Comparison of ENCODE assay signal across 27 mouse cellular contexts in the genomic region with DNA sequence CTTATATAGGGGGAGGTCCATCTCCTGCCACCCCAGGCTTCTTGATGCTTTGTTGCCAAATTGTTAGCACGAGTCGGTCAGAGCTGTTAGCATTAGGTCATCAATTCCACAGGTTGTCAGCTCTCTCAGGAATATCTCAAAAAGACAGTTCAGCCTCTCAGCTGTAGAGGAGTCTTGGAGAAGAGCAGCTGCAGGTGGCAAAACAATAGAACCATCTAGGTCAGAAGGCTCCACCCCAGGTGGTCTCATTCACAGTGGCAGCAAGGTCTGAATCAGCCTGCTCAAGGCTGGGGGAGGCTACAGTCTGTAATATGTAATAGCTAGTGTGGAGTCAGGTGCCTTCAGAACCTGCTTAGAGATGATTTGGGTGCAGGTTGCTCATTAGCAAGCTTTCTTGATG. TPM values are rescaled to one million over a fixed set of nuclear protein-coding genes. Genes with fewer than 3 reads are reported as not detected.
DNase-seq lines count a peak whose midpoint lies in the region; TF ChIP-seq lines count a peak whose summit lies in the region.
"Had no signal": no experiment of that assay in that cellular context is flagged by ENCODE, and none has a peak within 500 bp of the region (broad histone marks: within the 10 kb centered on the region; RNA-seq: fewer than 3 reads in every experiment).

No protein-coding gene starts in this region.

- peak; percentile 26 for DNase-seq in retina, postnatal 1 day
- no peak for DNase-seq in retina, embryonic 14.5 days (ENCODE audit: low spot score)
- DNase-seq in ES-E14 (ENCODE audit: low read depth, low spot score) (peak; percentile 50), ZHBTc4 (ENCODE audit: low read depth, low spot score) (peak; percentile 81)
- no peak for DNase-seq in thymus, postnatal 25 days
- DNase-seq in thymus, adult 18-20 months: no peak
- DNase-seq: adrenal gland, adult 8-10 months; adrenal gland, postnatal 25 days; cerebellum, adult 11-12 months; cerebellum, adult 8-10 months; cerebellum, postnatal 10 days; cerebellum, postnatal 36 days; embryo, embryonic 11 days; gastrocnemius, postnatal 10 days; gastrocnemius, postnatal 36 days; heart, postnatal 10 days; heart, postnatal 36 days had no signal

- no peak overlapping the region for H3K9ac ChIP-seq in ES-E14 (ENCODE audit: insufficient read depth, low read depth, low read length, poor library complexity, severe bottlenecking)
- H3K9ac ChIP-seq: forebrain, embryonic 13.5 days; heart, embryonic 12.5 days; heart, embryonic 15.5 days; hindbrain, embryonic 13.5 days; intestine, embryonic 15.5 days had no signal

- H3K27ac ChIP-seq in ES-E14 (ENCODE audit: insufficient read depth, low read depth, low read length, poor library complexity, severe bottlenecking): no peak overlapping the region
- H3K27ac ChIP-seq: forebrain, embryonic 10.5 days; forebrain, embryonic 13.5 days; heart, embryonic 15.5 days; hindbrain, embryonic 10.5 days; hindbrain, embryonic 13.5 days; intestine, embryonic 15.5 days had no signal

- H3K4me1 ChIP-seq in ES-E14 (ENCODE audit: control insufficient read depth in 2 of 2, insufficient read depth in 2 of 2, low read length in 2 of 2, poor library complexity in 1 of 2): peaks cover 8 to 9% of the 10 kb centered on the region in 2 experiments; a peak in 2 of 4 replicates
- H3K4me1 ChIP-seq: forebrain, embryonic 10.5 days; forebrain, embryonic 13.5 days; heart, embryonic 12.5 days; heart, embryonic 15.5 days; hindbrain, embryonic 10.5 days; hindbrain, embryonic 13.5 days; intestine, embryonic 15.5 days had no signal

- no peaks in the 10 kb centered on the region for H3K9me3 ChIP-seq in ES-E14 (ENCODE audit: control insufficient read depth, insufficient read depth, low read depth, low read length)
- H3K9me3 ChIP-seq: forebrain, embryonic 10.5 days; forebrain, embryonic 13.5 days; heart, embryonic 12.5 days; heart, embryonic 15.5 days; hindbrain, embryonic 10.5 days; hindbrain, embryonic 13.5 days; intestine, embryonic 15.5 days had no signal

- in situ Hi-C loops in ES-E14 (cut with MboI; ENCODE audit: low sequenced_read_pairs in 2 of 2, unreplicated experiment in 2 of 2): no loop called here

- no peak overlapping the region for H3K4me3 ChIP-seq in ES-E14 (ENCODE audit: insufficient read depth in 1 of 2, low read depth in 1 of 2, low read length in 2 of 2, poor library complexity in 1 of 2, severe bottlenecking in 1 of 2)
- H3K4me3 ChIP-seq: forebrain, embryonic 10.5 days; forebrain, embryonic 13.5 days; heart, embryonic 12.5 days; heart, embryonic 15.5 days; hindbrain, embryonic 10.5 days; hindbrain, embryonic 13.5 days; intestine, embryonic 15.5 days had no signal

- no peaks in the 10 kb centered on the region for H3K36me3 ChIP-seq in ES-E14 (ENCODE audit: control insufficient read depth, insufficient read depth, low read length, poor library complexity, severe bottlenecking)
- H3K36me3 ChIP-seq: forebrain, embryonic 10.5 days; heart, embryonic 12.5 days; heart, embryonic 15.5 days; hindbrain, embryonic 10.5 days; hindbrain, embryonic 13.5 days; intestine, embryonic 15.5 days had no signal

TF ChIP-seq in ES-E14, 5 proteins besides CTCF, POLR2A, EP300 and RAD21:
- TF ChIP-seq ZC3H11A (IDR thresholded peaks at IDR 0.05; ENCODE audit: borderline replicate concordance, low read depth, low read length): no peak
- no peak for TF ChIP-seq ZNF384 (IDR thresholded peaks at IDR 0.05; ENCODE audit: low read depth, low read length)
- no peak for TF ChIP-seq MAFK (IDR thresholded peaks at IDR 0.05; ENCODE audit: insufficient read depth, low read depth, low read length)
- no peak for TF ChIP-seq CHD2 (IDR thresholded peaks at IDR 0.05; ENCODE audit: low read depth, low read length)
- TF ChIP-seq HCFC1 (IDR thresholded peaks at IDR 0.05; ENCODE audit: borderline replicate concordance, insufficient read depth, low read length): no peak

RNA-seq across cellular contexts. Expression of gene Rps27a, which starts 55.7 kb away (rescaled TPM):
- total RNA-seq in ES-E14 (2012; rRNA removed): 953 and 1,218 TPM in 2 replicates

RNA-seq across cellular contexts. Expression of gene Clhc1, which starts 55.8 kb away (rescaled TPM):
- 0.58 and 0.67 TPM in 2 replicates for total RNA-seq in ES-E14 (2012; rRNA removed)
- total RNA-seq: gastrocnemius, adult 18-20 months; gastrocnemius, postnatal 10 days; gastrocnemius, postnatal 36 days; granulocyte monocyte progenitor cell, adult 5-6 weeks; heart, adult 8-10 months; heart, postnatal 10 days; heart, postnatal 36 days had no signal

Comparison
In these comparisons a context has a peak if more than half of its experiments do, and no peak if none do; other contexts are left out.
1. DNase-seq: peak in retina, postnatal 1 day (single experiment), ES-E14 (single experiment) and ZHBTc4 (single experiment); none in retina, embryonic 14.5 days (single experiment), thymus, postnatal 25 days (single experiment) and thymus, adult 18-20 months (0 of 2).